Mouse (Mus musculus) kidney, adult 8-10 months (tissue): ENCODE measurements around the gene Gm9758.
"Not testable (repeated sequence)": the region's sequence is repeated elsewhere in the genome, so short reads cannot be mapped to it uniquely, and the experiment has no call there.

Source experiments
- DNase-seq, 2 experiments: peaks; one replicate each; pipeline ENCODE4 v3.0.0; 2022

The Gm9758 gene

DNA sequence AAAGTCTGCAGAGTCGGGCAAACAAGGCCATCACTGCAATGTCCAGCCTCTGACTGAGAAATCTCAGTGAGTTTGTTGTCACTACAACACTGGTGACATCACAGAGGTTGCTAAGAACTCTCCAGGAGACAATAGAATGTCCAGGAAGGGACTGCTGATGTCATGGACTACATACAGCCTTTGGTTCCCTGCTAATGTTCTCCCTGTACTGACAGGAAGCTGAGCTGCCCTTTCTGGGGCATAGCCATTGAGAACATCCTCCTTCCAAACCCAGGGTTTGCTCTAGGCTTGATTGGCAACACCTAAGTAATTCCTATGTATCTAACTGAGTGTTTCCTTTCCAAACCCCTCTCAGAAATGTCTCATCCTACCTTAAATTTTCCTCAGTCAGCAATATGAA lies at the start of gene Gm9758:
Gene Gm9758, minus strand, starts transcription at position 101 of the 400 bp plus-strand sequence.
- DNase-seq, result not testable (repeated sequence)

DNA sequence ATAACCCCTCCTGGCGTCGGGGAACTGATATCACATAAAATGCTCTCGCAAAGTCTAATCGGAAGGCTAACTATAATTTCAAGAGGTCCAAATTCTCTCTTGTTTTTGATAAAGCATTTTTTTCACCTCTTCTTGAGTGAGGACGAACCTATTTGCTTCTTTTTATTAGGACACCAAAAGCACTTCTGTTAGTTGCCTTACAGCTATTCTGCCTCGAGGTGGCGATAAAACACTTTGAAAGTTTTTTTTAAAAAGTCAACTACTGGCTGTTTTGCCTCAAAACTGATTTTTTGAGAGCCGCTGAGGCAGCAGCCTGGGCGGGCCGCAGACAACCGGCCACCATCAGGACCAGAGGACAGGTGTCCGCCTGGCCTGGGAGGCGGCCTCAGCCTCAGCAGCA lies 49.1 kb upstream of the Gm9758 start:
- not testable (repeated sequence) for DNase-seq

DNA sequence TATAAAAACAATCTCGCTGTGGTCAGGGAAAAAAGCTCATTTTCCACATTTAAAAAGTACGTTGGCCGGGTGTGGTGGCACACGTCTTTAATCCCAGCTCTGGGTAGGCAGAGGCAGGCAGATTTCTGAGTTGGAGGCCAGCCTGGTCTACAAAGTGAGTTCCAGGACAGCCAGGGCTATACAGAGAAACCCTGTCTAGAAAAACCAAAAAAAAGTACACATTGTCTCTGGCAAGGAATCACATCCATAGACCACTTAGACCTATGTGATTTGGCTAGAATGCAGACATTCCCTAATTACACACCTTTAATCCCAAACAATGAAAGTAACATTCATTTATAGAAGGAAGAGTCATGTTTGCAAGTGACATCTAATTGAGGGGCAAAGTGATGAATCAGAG lies 46.8 kb upstream of the Gm9758 start:
- DNase-seq, result not testable (repeated sequence)

DNA sequence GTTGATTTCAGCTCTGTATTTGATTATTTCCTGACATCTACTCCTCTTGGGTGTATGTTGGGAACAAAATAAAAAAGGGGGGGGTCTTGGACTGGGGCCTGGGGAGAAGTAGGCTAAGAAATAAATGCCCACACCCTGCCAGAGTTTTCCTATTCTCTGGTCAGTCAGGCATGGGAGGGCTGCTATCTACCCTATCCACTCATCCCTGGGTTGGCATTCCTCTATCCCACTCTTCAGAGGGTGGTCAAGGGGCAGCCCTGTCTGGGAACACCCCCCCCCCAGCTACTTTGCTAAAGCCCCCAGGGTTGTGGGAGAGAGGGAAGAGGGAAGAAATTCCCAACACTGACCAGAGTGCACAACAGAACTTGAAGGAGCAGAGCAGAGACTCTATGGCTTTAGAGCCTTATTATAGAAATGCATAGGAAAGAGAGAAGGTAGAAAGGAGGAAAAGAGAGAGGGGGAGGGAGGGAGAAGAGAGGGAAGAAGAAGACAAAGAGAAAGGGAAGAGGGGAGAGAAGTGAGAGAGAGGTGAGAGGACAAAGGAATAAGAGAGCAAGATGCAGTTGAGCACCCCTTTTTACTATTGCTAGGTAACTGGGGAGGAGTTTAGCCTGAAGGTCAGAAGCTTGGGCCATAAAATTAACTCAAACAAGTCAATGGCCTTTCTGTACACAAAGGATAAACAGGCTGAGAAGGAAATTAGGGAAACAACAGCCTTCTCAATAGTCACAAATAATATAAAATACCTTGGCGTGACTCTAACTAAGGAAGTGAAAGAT lies 41.4 kb upstream of the Gm9758 start:
- not testable (repeated sequence) for DNase-seq

DNA sequence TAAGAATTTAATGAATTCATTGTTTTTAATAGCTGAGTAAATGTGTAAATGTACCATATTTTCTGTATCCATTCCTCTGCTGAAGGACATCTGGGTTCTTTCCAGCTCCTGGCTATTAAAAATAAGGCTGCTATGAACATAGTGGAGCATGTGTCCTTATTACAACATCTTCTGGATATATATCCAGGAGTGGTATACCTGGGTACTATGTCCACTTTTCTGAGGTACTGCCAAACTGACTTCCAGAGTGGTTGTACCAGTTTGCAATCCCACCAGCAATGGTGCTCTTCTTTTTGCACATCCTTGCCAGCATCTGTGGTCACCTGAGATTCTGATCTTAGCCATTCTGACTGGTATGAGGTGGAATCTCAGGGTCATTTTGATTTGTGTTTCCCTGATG lies 38.9 kb upstream of the Gm9758 start:
- not testable (repeated sequence) for DNase-seq

DNA sequence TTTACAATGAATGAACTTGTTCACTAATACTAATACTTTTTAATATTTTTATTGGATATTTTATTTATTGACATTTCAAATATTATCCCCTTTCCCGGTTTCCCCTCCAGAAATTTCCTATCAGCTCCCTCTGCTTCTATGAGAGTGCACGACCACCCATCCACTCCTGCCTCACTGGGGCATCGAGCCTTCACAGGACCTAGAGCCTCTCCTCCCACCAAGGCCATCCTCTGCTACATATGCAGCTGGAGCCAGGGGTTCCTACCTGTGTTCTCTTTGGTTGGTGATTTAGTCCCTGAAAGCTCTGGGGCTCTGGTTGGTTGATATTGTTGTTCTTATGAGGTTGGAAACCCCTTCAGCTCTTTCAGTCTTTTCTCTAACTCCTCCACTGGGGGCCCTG lies 38.0 kb upstream of the Gm9758 start:
- DNase-seq, result not testable (repeated sequence)

DNA sequence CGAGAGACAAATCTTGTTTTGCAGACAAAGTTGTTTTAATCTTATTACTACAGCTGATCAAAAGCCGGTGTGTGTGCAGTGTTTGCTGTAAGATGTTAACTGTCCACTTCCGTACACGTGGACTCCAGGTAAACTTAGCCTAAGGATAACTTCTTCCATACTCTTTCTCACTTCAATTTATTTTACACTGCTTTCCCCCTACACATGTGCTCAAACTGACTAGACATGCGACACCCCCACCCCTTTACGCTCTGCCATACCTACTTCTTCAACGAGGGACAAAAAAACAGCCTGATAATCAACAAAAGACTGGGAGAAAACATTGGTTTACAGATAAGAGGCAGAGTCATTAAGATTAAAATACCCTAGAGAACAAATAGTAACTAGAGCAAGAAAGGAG lies 37.1 kb upstream of the Gm9758 start:
- DNase-seq, result not testable (repeated sequence)

DNA sequence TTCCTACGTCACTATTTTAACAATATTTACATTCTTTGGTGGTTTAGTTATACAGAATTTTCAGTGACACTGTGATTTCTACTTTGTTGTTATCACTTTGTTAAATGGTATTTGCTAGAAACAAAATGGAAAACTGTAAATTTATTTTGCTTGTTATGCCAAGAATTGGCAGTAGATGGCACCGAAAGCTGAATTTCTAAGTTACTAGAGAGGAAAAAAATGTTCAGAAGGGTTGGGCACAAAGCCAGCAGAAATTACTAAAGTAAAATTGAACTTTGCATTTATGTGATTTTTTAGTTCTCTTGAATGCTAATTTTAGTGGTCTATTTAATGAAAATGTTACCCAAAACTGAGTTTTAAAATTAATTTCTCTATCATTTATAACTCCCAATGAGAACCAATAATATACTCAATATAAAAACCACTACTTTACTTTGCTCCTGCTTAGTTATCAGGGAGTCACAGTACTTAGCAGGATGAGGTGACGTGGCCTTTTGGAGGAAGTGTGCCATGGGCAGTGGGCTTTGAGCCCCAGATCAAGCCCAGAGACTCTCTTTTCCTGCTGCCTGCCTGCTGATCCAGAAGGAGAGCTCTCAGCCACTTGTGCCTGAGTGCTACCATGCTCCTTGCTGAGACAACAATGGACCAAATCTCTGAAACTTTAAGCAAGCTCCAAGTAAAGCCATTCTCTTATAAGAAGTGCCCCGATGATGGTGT lies 32.9 kb upstream of the Gm9758 start:
- DNase-seq, result peak in 1 of 2 experiments; percentile 9

DNA sequence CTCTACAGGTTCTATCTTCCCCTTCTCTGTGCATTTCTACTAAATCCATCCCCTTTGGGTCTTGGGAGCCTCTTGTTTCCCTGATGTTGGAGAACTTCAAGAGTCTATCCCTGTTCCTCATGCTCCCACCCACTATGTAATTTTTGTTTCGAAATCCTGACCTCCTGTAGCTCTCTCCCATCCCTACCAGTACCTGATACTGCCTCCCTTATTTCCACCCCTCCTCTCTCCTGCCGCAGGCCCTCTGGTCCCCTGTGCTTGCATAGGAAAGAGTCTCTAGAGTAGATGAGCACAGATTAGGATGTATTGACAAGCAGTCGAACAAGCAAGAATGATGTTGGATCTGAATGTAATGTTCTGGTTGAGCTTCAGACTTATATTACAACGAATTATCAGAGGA lies 30.8 kb upstream of the Gm9758 start:
- not testable (repeated sequence) for DNase-seq

DNA sequence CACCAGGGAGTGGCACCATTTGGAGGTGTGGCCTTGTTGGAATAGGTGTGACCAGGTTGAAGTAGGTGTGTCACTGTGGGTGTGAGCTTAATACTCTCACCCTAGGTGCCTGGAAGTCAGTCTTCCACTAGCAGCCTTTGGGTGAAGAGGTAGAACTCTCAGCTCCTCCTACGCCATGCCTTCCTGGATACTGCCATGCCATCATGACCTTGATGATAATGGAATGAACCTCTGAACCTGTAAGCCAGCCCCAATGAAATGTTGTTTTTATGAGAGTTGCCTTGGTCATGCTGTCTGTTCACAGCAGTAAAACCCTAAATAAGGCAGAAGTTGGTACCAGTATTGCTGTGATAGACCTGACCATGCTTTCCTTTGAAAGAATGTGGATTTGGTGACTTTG lies 26.3 kb upstream of the Gm9758 start:
- DNase-seq, result not testable (repeated sequence)

DNA sequence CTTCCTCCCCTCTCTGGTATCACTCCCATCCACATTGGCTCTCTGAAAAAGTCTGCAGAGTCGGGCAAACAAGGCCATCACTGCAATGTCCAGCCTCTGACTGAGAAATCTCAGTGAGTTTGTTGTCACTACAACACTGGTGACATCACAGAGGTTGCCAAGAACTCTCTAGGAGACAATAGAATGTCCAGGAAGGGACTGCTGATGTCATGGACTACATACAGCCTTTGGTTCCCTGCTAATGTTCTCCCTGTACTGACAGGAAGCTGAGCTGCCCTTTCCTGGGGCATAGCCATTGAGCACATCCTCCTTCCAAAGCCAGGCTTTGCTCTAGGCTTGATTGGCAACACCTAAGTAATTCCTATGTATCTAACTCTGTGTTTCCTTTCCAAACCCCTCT lies 23.6 kb upstream of the Gm9758 start, which contains the start of gene Speer4e:
Gene Speer4e, minus strand, starts transcription at position 101 of the 400 bp plus-strand sequence.
- DNase-seq, result not testable (repeated sequence)

DNA sequence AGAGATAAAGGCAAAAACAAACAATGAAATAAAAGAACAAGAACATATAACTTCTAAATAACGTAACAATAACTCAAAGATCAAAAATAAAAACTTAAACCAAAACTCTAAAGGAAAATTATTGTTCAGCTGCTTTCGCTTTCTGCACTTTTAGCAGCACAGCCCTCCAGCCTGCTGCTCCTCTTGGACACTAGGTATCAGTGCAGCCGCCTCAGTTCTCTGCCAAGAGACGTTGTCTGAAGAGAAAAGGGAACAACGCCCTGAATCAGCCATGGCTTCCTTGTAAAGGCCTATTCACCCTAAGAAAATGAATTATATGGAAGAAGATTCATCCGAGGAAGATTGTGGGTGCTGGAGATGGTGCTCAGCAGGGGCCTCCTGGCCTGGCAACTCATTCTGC lies 19.0 kb upstream of the Gm9758 start:
- DNase-seq, result not testable (repeated sequence)

DNA sequence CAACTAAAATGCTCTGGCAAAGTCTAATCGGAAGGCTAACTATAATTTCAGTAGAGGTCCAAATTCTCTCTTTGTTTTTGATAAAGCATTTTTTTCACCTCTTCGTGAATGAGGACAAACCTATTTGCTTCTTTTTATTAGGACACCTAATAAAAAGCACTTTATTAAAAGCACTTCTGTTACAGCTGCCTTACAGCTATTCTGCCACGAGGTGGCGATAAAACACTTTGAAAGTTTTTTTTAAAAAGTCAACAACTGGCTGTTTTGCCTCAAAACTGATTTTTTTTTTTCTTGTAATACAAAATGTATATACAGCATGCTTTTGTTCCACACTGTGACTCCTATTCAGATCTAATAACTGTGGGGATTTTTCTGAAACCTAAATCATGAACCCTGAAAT lies 12.3 kb upstream of the Gm9758 start:
- peak in 1 of 2 experiments; percentile 6 for DNase-seq

DNA sequence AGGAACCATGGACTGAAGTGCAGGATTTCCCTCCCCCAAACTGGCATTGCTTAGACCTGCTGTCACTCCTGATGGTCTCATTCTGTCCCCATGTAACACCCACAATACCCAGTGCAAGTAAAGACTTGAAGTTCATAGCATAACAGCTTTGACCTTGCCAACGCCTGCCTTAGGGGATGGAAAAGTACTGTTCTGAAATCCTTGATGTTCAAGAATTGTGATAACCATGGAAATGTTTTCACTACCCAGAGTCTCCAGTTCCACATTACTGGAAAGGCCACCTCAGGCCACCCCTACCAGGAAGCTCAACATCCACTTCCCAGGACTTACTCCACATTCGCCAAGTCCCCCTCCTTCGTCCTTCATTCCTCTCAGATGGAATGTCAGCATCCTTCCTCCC lies 338 bp downstream of the Gm9758 start:
- DNase-seq, result peak; percentile 41 to 50

DNA sequence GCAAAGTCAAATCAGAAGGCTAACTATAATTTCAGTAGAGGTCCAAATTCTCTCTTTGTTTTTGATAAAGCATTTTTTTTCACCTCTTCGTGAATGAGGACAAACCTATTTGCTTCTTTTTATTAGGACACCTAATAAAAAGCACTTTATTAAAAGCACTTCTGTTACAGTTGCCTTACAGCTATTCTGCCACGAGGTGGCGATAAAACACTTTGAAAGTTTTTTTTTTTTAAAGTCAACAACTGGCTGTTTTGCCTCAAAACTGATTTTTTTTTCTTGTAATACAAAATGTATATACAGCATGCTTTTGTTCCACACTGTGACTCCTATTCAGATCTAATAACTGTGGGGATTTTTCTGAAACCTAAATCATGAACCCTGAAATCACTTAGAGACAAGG lies 11.2 kb downstream of the Gm9758 start:
- DNase-seq, result not testable (repeated sequence)

DNA sequence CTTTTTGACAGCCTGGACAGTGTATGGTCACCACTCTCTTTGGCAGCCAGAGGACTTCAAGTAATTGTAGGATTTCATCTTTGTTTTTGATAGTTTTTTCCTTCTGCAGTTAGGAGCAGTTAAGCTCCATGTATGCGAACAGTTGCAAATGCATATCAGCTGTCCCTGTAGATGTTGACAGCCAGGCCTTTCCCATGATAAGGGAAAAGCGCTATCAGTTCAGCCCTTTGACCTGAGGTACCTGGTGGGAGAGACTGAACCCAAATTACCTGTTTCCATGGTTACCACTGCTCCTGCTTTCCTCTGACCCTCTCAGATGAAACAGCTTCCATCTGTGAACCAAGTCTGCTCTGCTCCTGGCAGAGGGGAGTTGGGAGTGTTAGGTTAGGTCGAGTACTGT lies 22.5 kb downstream of the Gm9758 start:
- DNase-seq, result no peak

DNA sequence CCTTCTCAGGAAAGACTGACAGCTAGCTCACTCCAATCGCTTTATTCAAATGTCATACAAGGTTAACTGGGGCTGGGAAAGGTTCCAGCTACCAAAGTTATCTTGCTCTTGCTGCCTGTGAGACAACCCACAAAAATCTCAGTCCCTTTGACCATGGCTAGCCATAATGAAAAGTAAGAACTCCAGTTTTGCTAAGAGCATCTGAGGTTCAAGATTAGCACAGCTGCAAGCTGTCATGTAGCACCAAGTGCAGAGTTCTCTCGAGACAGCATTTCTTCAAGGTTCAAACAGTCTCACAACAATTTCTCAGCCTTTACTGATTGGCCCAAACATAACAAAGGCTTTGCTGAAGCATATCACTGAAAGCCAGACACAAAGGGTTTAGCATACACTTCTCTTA lies 29.4 kb downstream of the Gm9758 start:
- DNase-seq, result not testable (repeated sequence)
